Mouse (Mus musculus) testis, postnatal 10 days (tissue): ENCODE measurements around the gene Igsf3.

Experiments used
- DNase-seq: peaks from one replicate; pipeline ENCODE4 v3.0.0; 2021; ENCODE audit warnings: low spot score

Igsf3 gene

GRCm38 (mm10) chr3:101444437-101444836 lies 67.6 kb downstream of the Igsf3 start:
- no peak for DNase-seq

- no peak for DNase-seq
Observed at GRCm38 (mm10) chr3:101447239-101447638, 70.4 kb downstream of the Igsf3 start.

- DNase-seq, result no peak
Observed at GRCm38 (mm10) chr3:101448765-101449164, 71.9 kb downstream of the Igsf3 start.

- no peak for DNase-seq
Observed at GRCm38 (mm10) chr3:101450811-101451428, 74.0 kb downstream of the Igsf3 start.

GRCm38 (mm10) chr3:101460618-101461017 lies 83.7 kb downstream of the Igsf3 start:
- no peak for DNase-seq

GRCm38 (mm10) chr3:101461046-101461445 lies 84.2 kb downstream of the Igsf3 start:
- no peak for DNase-seq

GRCm38 (mm10) chr3:101461816-101462215 lies 84.9 kb downstream of the Igsf3 start:
- no peak for DNase-seq

- DNase-seq, result peak; percentile 85
Observed at GRCm38 (mm10) chr3:101462294-101462693, 85.4 kb downstream of the Igsf3 start.

- no peak for DNase-seq
Observed at GRCm38 (mm10) chr3:101463491-101463890, 86.6 kb downstream of the Igsf3 start.

GRCm38 (mm10) chr3:101469675-101470074 lies 92.8 kb downstream of the Igsf3 start:
- no peak for DNase-seq

- no peak for DNase-seq
Observed at GRCm38 (mm10) chr3:101471881-101472280, 95.0 kb downstream of the Igsf3 start.

GRCm38 (mm10) chr3:101481951-101482350 lies 105.1 kb downstream of the Igsf3 start:
- no peak for DNase-seq

GRCm38 (mm10) chr3:101483256-101483983 lies 106.5 kb downstream of the Igsf3 start:
- no peak for DNase-seq

GRCm38 (mm10) chr3:101486054-101486765 lies 109.3 kb downstream of the Igsf3 start:
- peak; percentile 55 for DNase-seq

GRCm38 (mm10) chr3:101487436-101487835 lies 110.6 kb downstream of the Igsf3 start:
- DNase-seq, result no peak

- no peak for DNase-seq
Observed at GRCm38 (mm10) chr3:101488204-101488603, 111.3 kb downstream of the Igsf3 start.

- no peak for DNase-seq
Observed at GRCm38 (mm10) chr3:101490515-101490914, 113.6 kb downstream of the Igsf3 start.

- DNase-seq, result no peak
Observed at GRCm38 (mm10) chr3:101492908-101493307, 116.0 kb downstream of the Igsf3 start.

- peak; percentile 94 for DNase-seq
Observed at GRCm38 (mm10) chr3:101493937-101494459, 117.1 kb downstream of the Igsf3 start.

GRCm38 (mm10) chr3:101497432-101498030 lies 120.6 kb downstream of the Igsf3 start:
- DNase-seq, result no peak

- DNase-seq, result no peak
Observed at GRCm38 (mm10) chr3:101499906-101500305, 123.0 kb downstream of the Igsf3 start.

- DNase-seq, result no peak
Observed at GRCm38 (mm10) chr3:101500393-101501051, 123.6 kb downstream of the Igsf3 start.
